Mouse (Mus musculus) spleen, adult 18-20 months (tissue): ENCODE data around the gene Tmem62.
"Not testable (repeated sequence)": the region's sequence is repeated elsewhere in the genome, so short reads cannot be mapped to it uniquely, and the experiment has no call there.

Experiments
- DNase-seq, 2 experiments: peaks; one replicate each; pipeline ENCODE4 v3.0.0; 2022; ENCODE audit warnings: mixed read lengths in 2 of 2

Gene Tmem62

DNA sequence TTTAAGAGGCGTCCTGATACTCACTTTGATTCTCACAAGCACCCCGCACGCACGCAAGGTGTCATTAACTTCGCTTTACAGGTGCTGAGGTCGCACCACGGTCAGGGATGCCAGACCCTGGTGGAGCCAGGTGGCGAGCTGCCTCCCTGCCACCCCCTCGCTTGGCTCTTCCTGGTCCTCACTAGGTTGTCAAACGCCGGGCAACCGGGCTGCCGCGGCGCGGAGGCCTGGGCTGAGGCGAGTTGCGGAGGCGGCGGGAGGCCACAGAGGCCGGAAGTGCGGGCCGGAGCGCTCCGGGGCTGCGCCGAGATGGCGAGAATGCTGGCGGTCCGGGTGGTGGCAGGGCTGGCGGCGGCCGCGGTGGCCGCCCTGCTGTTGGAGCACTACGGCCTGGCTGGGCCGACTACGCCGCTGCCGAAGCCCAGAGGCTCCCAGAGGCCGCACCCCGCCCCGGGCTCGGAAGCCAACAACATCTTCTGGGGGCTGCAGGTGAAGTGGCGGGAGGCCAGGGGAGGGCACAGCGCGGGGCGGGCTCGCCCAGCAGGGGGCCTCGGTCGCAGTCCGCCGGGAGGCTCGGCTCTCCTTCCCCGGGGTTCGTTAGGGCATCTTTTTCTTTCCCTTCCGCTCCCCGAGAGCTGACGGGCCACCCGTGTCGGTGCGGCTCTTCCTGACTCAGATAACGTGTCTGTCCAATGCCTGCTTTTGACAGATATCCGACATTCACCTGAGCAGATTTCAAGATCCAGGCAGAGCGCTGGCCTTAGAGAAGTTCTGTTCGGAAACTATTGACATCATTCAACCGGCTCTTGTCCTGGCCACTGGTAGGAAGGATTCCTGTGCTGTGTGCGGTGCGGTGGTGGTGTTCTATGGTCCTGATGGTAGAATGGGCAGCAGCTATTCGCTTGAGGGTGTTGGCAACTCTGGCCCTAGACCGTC is at the start of gene Tmem62:
TSS of gene Tmem62 (plus strand) at position 28 of the 936 bp plus-strand sequence.
- peak; percentile 65 to 80 for DNase-seq

DNA sequence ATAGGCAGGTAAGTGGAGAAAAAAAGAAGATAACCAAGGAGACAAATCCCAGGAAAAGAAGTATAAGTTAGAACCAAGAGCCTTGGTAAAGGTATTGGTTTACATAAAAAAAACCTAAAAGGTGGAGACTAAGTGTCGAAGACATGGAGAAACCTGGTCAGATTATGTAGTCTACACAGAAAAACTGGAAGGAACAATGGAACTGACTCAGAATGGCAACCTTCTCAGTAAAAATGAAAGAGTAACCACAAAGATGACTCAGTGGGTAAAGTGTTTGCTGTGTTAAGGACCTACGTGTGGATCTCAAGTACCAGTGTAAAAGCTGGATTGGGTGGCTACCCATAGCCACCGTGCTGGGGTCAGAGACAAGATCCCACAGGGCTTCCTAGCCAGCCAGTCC is 43.8 kb upstream of the Tmem62 start:
- DNase-seq: no peak

DNA sequence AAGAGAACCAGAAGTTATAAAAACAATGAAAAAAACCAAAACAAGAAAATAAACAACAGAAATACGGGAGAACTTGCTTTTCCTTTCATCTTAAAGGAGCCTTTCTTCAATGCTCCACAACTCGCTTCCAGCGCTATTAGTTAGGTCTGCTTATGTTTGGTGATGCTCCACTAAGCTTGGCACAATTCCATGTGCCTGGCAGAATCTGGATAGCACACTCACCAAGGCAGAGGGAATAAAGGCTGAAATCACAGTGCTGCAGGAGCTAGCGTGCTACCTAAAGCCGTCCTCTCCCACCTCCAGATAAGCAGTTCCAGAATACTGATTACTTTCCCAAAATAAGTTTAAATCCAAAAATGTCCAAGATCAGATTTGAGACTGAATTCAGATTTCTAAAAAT is 25.6 kb upstream of the Tmem62 start:
- no peak for DNase-seq

DNA sequence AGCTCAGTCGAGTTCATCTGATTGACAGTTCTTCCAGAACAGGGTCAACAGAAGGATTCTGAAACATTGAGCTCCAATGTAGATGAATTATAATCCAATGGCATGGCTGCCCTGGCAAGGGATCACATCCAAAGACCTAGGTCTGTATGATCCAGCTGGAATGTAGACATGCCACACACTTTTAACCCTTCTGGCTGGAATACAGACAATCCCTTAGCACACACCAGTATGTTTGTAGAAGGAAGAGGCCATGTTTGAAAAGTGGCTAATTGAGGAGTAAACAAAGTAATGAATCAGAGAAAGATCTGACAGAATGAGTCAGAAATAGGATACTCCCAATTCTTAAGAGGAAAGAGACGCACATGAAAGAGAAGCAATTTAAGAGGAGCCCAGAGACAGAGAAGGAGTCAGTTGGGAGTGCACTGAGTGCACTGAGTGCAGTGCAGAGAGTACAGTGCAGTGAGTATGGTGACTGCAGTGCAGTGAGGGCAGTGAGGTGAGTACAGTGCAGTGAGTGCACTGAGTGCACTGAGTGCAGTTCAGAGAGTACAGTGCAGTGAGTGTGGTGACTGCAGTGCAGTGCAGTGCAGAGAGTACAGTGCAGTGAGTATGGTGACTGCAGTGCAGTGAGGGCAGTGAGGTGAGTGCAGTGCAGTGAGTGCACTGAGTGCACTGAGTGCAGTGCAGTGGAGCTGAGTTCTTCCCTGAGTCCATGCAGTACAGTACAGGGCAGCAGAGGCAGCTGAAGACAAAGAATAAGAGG is 24.5 kb upstream of the Tmem62 start:
- DNase-seq: no peak

DNA sequence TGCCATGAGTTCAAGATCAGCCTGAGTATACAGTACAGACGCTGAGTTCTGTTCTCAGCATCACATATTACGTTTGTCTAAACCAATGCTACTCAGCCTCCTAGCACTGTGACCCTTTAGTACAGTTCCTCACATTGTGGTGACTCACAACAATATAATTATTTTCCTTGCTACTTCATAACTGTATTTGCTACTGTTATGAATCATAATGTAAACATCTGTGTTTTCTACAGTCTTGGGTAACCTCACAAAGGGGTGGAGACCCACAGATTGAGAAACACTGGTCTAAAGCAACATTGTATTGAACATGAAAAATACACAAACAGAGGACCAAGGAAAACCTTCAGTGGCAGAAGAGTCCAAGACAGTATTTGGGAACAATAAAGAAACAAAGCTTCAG is 17.5 kb upstream of the Tmem62 start:
- DNase-seq: no peak

DNA sequence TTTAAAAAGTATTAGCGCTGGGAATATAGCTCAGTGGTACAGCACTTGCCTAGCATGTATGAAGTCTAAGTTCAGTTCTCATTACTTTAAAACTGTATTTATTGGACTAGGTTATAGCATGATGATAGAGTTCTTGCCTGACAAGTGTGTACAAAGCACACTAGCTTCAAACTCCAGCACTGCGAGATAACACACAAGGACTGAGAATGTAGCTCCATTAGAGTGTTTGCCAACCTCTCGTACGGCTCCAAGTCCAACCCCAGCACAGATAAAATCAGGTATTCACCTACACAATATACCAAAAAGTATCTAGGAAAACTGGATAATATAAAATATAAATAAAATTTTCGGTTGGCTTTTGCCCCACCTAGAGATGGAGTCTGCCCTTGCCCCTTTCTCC is 17.0 kb upstream of the Tmem62 start:
- no peak for DNase-seq

DNA sequence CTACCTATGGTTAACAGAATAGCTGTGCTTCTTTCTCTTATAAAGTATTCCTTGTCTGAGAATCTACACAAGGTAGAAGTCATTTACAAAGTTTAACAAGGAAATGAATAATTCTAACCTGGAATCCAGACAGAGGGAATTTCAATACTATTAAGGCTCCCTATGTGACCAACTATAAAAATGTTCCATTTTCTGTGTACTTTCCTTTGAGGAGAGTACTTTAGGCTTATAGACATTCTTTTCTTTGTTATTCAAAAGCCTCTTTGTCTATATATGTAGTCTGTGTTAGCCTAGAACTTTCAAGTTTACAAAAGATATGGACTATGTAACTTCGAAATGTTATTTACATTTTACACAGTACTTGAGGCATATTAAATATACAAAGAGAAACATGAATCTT is 16.6 kb upstream of the Tmem62 start:
- no peak for DNase-seq

DNA sequence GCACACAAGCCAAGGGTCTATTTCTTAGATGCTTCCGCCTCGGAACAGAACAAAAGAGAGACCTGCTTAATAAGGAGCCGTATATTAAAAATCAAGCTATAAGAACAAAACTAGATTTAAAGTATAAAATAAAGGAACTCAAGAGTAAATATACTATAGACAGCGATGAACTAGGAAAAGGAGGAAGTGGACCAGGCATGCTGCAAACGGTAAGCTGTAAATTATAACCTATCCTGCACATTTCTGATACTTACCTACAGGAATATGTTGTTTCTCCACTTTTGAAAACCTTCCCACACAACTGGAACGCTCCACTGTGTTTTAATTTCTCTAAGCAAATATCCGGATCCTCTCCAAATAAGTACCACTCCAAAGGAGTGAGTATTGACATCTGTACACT is 13.7 kb upstream of the Tmem62 start:
- no peak for DNase-seq

DNA sequence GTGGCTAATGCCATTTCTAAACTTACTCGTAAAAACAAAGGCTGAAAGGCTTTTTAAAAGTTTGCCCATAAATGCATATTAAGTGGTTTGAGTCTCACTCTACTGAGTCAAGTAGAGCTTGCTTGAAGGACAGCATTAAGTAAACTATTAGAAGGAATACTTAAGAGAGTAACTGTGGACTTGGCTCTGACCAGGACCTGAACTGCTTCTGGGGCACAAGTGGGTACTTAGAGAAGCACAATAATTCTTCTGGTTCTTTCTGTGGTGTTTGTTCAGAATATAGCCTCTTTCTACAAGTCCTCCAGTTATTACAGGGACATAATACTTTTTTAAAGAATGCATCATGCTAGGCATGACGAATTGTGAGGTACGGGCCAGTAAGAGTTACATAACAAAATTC is 11.3 kb upstream of the Tmem62 start:
- DNase-seq: no peak

DNA sequence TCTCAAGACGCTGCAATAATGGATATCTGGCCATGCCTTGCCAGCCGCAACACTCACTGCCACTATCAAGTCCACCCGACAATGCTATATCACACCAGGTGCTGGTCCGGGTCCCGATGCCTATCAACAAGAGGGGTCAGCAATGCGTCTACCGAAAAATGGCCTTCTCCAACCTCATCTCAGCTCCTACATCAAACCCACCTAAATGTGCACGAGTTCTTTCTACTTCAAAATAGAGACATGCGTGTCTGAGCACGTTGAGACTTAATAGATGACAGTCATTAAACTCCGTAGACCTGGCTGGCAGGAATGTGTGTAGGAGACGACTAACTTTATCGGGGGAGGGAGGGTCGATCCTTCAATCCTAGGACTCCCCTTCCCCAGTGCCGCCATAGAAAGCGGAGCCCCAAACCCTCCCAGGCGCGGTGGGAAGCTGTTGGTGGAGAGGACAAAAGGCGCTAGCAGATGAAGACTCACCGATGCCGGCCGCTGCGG is 6.7 kb upstream of the Tmem62 start:
- DNase-seq: peak in 1 of 2 experiments; percentile 10

DNA sequence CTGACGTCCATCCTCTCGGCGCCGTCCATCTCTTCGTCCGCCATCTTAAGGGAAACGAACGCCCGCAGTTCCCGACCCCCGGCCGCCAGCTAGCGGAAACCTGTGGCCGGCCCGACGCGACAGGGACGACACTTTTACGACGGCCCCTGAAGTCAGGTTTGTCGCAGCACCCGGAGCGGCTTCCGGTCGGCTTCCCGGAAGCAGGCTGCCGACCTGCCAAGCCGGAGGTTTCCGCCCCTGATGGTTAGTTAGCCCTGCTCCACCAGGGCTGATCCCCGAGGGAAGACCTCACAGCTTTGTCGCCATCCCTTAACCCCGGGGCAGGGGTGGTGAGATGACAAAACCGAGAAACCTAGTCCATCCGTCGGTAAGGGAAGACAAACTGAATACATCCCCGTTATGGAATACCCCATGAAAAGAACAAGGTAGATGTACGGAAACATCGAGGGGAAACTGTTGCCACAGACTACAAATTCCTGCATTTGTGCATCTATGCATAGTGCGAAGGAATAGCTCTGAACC is 6.2 kb upstream of the Tmem62 start, which contains the start of gene Ubr1:
TSS of gene Ubr1 (minus strand) at position 157 of the 522 bp plus-strand sequence.
- DNase-seq: peak; percentile 78 to 80

DNA sequence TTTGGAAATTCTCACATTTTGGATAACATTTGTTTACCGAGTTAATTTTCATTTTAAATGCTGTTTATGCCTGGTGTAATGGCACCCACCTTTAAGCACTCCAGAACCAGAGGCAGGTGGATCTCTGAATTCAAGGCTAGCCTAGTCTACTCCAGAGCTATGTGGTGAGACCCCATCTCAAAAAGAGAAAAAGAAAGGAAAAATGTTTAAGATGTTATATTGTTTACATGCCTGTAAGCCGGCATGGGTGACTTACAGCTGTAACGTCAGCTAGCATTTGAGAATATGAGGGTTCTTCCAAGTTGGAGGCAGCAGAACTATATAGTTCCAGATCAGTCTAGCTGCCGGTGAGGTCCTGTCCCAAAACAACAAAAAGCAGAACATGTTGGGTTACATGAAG is 5.1 kb upstream of the Tmem62 start:
- DNase-seq: no peak

DNA sequence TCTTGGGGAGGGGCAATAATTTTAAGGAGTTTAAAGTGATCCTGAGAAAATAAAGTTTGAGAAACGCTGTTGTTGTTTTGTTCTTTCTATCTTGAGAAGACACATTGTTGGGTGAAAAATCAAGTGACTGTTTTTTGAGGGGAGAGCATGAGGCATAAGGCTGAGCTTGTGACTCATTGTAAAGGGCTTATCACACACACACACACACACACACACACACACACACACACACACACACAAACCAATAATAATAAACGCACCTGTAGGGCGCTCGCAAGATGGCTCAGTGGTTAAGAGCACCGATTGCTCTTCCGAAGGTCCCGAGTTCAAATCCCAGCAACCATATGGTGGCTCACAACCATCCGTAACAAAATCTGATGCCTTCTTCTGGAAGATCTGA is 4.6 kb upstream of the Tmem62 start:
- not testable (repeated sequence) for DNase-seq

DNA sequence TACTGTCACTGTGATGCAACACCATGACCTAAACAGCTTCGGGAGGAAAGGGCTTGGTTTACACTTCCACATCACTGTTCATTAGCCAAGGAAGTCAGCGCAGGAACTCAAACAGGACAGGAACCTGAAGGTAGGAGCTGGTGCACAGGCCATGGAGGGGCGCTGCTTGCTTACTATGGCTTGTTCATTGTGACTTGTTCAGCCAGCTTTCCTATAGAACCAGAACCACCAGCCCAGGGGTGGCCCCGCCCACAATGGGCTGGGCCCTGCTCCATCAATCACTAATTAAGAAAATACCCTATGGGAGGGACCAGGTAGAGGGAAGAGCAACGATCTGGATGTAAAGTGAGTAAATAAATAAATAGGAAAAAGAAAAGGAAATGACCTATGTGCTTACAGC is 3.9 kb upstream of the Tmem62 start:
- DNase-seq: no peak

DNA sequence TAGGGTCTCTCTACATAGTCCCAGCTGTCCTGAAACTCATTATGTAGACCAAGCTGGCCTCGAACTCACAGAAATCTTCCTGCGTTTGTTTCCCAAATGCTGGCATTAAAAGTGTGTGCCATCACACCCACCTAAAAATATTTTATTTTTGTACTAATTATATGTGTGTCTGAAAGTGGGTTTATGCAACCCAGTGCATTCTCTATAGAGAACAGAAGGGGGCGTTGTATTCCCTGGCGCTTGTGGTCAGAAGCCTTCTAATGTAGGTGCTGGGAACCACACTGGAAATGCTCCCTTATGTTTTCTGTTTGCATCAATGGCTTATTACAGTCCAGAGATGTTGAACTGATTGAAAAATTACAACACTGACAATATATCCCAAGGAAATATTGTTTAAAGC is 509 bp upstream of the Tmem62 start:
- DNase-seq: no peak

DNA sequence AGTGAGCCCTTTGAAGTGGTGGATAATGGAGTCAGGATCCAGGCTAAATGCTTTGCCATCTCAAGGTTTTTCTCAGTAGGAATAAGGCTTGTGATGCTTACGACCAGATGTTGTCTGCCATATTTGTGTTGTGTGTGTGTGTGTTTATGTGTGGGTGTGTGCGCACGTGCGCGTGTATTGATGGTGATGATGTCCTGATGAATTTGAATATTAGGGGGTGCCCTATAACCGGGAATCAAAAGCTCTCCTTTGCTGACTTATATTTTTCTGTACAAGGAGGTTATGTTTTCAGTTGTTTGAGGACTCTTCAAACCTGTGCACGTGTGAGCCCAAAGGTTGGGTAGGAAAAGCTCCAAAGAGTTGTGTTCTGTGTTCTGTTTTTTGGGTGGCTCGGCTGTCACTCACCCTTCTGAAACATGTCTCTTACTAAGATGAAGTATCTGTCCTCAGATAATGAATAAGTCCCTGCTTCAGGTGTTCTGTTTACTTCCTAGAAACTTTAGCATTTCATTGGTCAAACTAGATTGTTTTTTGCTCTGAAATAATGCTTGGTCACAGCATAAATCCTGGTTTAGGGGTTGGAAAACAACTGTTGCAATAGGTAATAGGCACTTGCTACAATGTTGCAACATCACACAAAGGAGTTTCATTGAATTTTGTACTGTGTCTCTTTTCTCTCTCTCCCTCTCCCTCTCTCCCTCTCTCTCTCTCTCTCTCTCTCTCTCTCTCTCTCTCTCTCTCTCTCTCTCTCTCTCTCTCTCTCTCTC is 1.3 kb downstream of the Tmem62 start:
- DNase-seq: no peak

DNA sequence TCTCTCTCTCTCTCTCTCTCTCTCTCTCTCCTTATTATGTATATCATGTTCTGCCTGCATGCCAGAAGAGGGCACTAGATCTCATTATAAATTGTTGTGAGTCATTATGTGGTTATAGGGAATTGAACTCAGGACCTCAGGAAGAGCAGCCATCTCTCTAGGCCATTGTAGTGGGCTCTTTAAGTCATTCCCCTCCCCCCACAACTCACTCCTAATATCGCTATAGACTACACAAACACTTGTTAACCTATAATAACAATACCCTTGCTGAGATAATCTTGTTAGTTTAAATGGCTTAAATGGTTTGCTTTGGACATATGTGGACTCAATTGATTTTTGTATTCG is 1.8 kb downstream of the Tmem62 start:
- DNase-seq: no peak

DNA sequence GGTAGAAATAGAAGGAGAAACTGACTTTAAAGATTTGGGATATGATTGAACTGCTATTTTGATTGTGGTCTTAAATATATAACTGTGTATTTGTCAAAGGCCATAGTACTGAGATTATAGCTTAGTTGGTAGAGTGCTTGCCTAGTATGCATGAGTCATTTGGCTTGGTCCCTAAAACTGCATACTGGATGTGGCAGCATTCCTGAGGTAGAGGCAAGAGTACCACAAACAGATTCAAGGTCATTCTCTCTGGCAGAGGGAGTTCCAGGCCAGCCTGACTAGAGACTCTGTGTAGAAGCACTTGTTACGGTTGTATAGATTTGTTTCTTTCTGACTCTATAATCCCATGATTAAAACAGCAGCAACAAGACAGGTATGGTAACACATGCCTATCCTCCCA is 3.0 kb downstream of the Tmem62 start:
- no peak for DNase-seq

DNA sequence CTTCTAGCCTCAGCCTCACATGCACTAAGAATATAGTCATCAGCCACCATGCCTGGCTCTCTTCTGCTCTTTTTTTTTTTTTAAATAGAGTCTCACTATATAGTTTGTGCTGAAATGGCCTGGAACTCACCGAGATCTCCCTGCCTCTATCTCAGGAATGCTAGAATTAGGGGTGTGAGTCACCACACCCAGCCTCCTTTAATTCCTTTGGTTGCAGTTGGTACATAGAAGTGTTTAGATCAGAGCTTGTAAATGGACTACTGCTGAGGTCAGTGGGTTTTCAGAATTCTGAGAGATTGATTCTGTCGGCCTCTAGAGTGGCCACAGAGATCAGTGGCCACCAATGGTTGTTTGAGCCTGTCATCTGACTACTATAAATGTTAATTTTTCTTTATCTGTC is 4.0 kb downstream of the Tmem62 start:
- DNase-seq: no peak

DNA sequence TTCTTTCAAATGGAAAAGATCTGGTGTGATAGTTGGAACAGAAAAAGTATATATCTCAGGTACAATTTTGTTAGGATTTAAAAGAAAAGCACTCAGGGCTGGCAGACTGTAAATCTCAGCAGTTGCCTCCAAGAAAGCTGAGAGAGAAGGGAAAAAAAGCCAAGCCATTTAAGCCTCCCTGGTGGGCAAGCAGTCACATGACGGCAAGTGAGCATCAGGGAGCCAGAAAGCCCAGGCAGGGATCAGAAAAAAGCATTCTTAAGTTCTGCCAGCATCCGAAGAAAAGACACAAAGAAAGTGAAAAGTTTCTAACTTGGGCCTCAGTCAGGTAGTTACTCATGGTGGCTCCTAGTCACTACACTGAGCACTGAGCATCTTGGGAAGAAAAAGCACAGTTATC is 6.8 kb downstream of the Tmem62 start:
- DNase-seq: no peak

DNA sequence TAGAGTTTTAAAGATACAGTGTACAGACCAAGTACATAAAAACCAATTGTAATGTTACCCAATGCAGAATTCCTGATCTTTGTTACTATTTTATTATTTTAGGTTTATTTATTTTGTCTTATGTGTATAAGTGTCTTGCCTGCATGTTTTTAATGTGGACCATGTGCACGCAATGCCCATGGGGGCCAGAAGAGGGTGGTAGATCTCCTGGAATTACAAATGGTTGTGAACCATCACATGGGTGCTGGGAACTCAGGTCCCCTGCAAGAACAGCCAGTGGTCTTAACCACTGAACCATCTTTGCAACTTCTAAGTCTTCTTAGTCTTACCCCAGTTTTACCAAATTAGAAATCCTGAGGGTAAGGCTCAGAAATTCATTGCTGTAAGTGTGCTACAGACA is 8.4 kb downstream of the Tmem62 start:
- DNase-seq: no peak

DNA sequence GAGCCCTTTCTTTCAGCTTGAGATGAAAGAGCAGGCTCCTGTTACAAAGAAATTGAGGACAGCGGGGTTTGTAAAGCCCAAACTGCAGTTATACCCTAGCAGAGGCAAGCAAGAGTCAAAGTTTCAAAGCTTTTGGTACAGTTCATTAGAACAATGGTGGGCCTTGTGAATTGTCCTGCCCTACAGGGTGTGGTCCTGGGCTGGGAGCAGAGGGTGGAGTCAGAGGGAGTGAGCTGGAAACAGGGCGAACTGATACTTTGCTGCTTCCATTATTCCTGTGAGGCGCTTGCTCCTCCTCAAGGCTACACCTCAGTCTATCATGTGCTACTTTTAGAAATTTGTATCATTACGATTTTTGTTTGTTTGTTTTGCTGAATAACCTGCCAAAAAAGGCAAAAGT is 14.4 kb downstream of the Tmem62 start:
- no peak for DNase-seq

DNA sequence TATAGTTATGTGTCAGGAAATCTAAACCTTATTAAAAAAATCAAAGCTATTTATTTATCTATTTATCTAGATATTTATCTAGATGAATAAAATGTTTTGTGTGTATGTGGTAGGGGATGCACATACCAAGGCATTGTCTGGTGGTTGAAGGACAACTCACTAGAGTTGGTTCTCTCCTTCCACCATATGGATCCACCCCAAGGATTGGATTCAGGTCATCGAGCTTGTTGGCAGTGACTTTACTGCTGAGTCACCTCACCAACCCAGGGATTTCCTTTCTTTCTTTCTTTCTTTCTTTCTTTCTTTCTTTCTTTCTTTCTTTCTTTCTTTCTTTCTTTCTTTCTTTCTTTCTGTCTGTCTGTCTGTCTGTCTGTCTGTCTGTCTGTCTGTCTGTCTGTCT is 19.8 kb downstream of the Tmem62 start:
- DNase-seq: not testable (repeated sequence)
